Mouse (Mus musculus) megakaryocyte-erythroid progenitor cell, adult 5-6 weeks (primary cell): ENCODE results near the gene Rftn2. TPM values are rescaled to one million over a fixed set of nuclear protein-coding genes. Genes with fewer than 3 reads are reported as not detected.

Source experiments
- ATAC-seq: replicated peaks from 2 replicates; pipeline ENCODE4 v1.8.0; 2016; ENCODE audit warnings: mild to moderate bottlenecking, inconsistent platforms; ENCODE audit not compliant: severe bottlenecking, poor library complexity, low FRiP score, low TSS enrichment
- total RNA-seq, 2 experiments: library from RNA; stranded (forward) in 1 of 2; stranded (reverse) in 1 of 2; fragments of 200-1000, 215-1000 nt in 1 of 2; fragments of >200 nt in 1 of 2; fragmentation: Nextera tagmentation in 1 of 2; gene quantifications; 2 replicates each; pipeline ENCODE4 v1.2.3; 2014 to 2017

Rftn2 gene
- total RNA-seq (2014; fragmentation: Nextera tagmentation) (0.26 TPM in 1 of 2 replicates, not detected in the other), total RNA-seq (2017) (0.11 TPM in 1 of 2 replicates, not detected in the other)

GRCm38 (mm10) chr1:55226011-55226857 is at the start of gene Rftn2:
Rftn2 (minus strand) TSS chr1:55226782.
- ATAC-seq: no peak; the same call in 1 of the 2 replicates

- ATAC-seq: peak; percentile 69
Measured at GRCm38 (mm10) chr1:55265447-55265846, 38.9 kb upstream of the Rftn2 start.

GRCm38 (mm10) chr1:55264385-55264784 is 37.8 kb upstream of the Rftn2 start:
- ATAC-seq: peak; percentile 72

- no peak for ATAC-seq
Measured at GRCm38 (mm10) chr1:55246374-55246773, 19.8 kb upstream of the Rftn2 start.

GRCm38 (mm10) chr1:55239237-55239636 is 12.7 kb upstream of the Rftn2 start:
- peak; percentile 44; the same call in 1 of the 2 replicates for ATAC-seq

GRCm38 (mm10) chr1:55238496-55238895 is 11.9 kb upstream of the Rftn2 start:
- no peak for ATAC-seq

- peak; percentile 4; the same call in 1 of the 2 replicates for ATAC-seq
Measured at GRCm38 (mm10) chr1:55237643-55238161, 11.1 kb upstream of the Rftn2 start.

GRCm38 (mm10) chr1:55236890-55237642 is 10.5 kb upstream of the Rftn2 start, which contains the start of gene Mars2:
Mars2 (plus strand) TSS chr1:55237177.
- ATAC-seq: peak; percentile 94

GRCm38 (mm10) chr1:55236487-55236886 is 9.9 kb upstream of the Rftn2 start:
- no peak for ATAC-seq

GRCm38 (mm10) chr1:55234910-55235520 is 8.4 kb upstream of the Rftn2 start:
- ATAC-seq: no peak

- no peak for ATAC-seq
Measured at GRCm38 (mm10) chr1:55228256-55228884, 1.8 kb upstream of the Rftn2 start.

- ATAC-seq: no peak
Measured at GRCm38 (mm10) chr1:55227376-55227775, 794 bp upstream of the Rftn2 start.

GRCm38 (mm10) chr1:55225398-55225797 is 1.2 kb downstream of the Rftn2 start:
- no peak for ATAC-seq

GRCm38 (mm10) chr1:55224111-55224510 is 2.5 kb downstream of the Rftn2 start:
- no peak for ATAC-seq

GRCm38 (mm10) chr1:55223026-55223425 is 3.6 kb downstream of the Rftn2 start:
- ATAC-seq: no peak

- ATAC-seq: no peak
Measured at GRCm38 (mm10) chr1:55221352-55221751, 5.2 kb downstream of the Rftn2 start.

- peak; percentile 87 for ATAC-seq
Measured at GRCm38 (mm10) chr1:55217191-55217590, 9.4 kb downstream of the Rftn2 start.

GRCm38 (mm10) chr1:55215185-55215813 is 11.3 kb downstream of the Rftn2 start:
- no peak for ATAC-seq

GRCm38 (mm10) chr1:55213936-55214335 is 12.6 kb downstream of the Rftn2 start:
- ATAC-seq: no peak
